Mouse (Mus musculus) forebrain, embryonic 16.5 days (tissue): Measurements from ENCODE around the gene Gm1113. TPM values are rescaled to one million over a fixed set of nuclear protein-coding genes. Genes with fewer than 3 reads are reported as not detected.

ENCODE experiments used
- ATAC-seq: fragments of 200-750 bp; cut with Nextera tagmentation; 2 replicates; pipeline ENCODE4 v1.8.0; 2017; ENCODE audit warnings: mild to moderate bottlenecking, moderate library complexity
- H3K27ac ChIP-seq: fragments of 300-500 bp; sonication (generic); 2 replicates; pipeline ENCODE4 v1.5.1; 2014; ENCODE audit warnings: low read length, control low read depth
- H3K27me3 ChIP-seq: fragments of 300-500 bp; sonication (generic); replicated peaks from 2 replicates; pipeline ENCODE4 v1.6.1; 2014; ENCODE audit warnings: low read length; ENCODE audit not compliant: control insufficient read depth, insufficient read depth
- H3K36me3 ChIP-seq: fragments of 300-500 bp; sonication (generic); 2 replicates; pipeline ENCODE4 v1.6.1; 2014; ENCODE audit not compliant: control insufficient read depth, insufficient read depth
- H3K4me1 ChIP-seq: fragments of 300-500 bp; sonication (generic); replicated peaks from 2 replicates; pipeline ENCODE4 v1.6.1; 2014; ENCODE audit warnings: low read length; ENCODE audit not compliant: control insufficient read depth, insufficient read depth
- H3K4me2 ChIP-seq: fragments of 300-500 bp; sonication (generic); 2 replicates; pipeline ENCODE4 v1.6.1; 2014; ENCODE audit warnings: mild to moderate bottlenecking, low read length, control low read depth
- H3K4me3 ChIP-seq: fragments of 300-500 bp; sonication (generic); replicated peaks from 2 replicates; pipeline ENCODE4 v1.5.1; 2014; ENCODE audit warnings: mild to moderate bottlenecking, low read length, control low read depth
- H3K9ac ChIP-seq: fragments of 300-500 bp; sonication (generic); replicated peaks from 2 replicates; pipeline ENCODE4 v1.6.1; 2014; ENCODE audit warnings: low read depth, low read length, control low read depth
- H3K9me3 ChIP-seq: fragments of 300-500 bp; sonication (generic); 2 replicates; pipeline ENCODE4 v1.6.1; 2016; ENCODE audit warnings: low read length; ENCODE audit not compliant: control insufficient read depth
- WGBS: fragments of 180-500 bp; shearing (Covaris S2); extraction: QIAGEN DNeasy Blood & Tissue Kit; methylation state at CpG from one replicate; pipeline ENCODE4 v1.1.7; 2014; 5-methylcytosine and 5-hydroxymethylcytosine counted together
- polyA plus RNA-seq: library from polyadenylated mRNA; unstranded; fragments of >200 nt; fragmentation: Nextera tagmentation; extraction: Ambion mirVana; gene quantifications from 2 replicates; pipeline ENCODE4 v1.2.1, GENCODE M21; 2015

Gm1113 gene
- polyA plus RNA-seq, 1 experiment from 2014 or later = not detected

DNA sequence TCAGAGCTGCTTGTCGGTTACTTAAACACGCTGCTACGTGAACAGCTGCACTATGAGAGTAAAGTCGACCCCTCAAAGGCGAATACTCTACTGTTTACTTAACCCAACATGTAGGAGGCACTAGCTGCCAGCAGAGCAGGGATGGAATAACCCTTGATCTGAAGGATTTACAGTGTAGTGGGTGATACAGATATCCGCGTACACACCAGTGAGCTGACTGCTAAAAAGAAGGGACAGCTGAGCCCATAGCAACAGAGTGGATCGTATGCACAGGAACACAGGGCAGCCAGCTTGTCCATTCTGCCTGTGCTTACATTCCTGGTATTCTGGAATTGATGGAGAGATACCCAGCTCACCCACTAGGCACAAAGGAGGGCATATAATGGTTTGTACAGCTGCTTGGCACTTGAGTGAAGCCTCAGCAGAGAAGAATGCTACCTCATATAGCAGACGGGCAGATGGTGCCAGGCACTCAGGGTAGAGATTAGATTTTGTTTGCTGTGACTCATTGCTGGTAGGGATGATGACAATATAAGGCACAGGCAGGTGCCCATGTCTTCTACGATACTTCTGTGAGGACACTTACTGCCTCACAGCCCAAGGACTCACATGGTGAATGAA, 43.9 kb downstream of the Gm1113 start:
- peaks cover 27% of the 10 kb centered on the region for H3K36me3 ChIP-seq
- no peak overlapping the region for H3K4me2 ChIP-seq
- H3K27me3 ChIP-seq = no peaks in the 10 kb centered on the region
- ATAC-seq = no peak
- no peaks in the 10 kb centered on the region for H3K4me1 ChIP-seq
- H3K9ac ChIP-seq = no peak overlapping the region
- H3K27ac ChIP-seq = no peak overlapping the region
- H3K4me3 ChIP-seq = no peak overlapping the region
- no peaks in the 10 kb centered on the region for H3K9me3 ChIP-seq
- WGBS = 83% methylated on average over 10 of the region's 10 CpGs

GRCm38 (mm10) chr9:35468913-35469312, 49.2 kb downstream of the Gm1113 start:
- no peaks in the 10 kb centered on the region for H3K27me3 ChIP-seq
- H3K36me3 ChIP-seq = peaks cover 10% of the 10 kb centered on the region; the same call in 1 of the 2 replicates
- ATAC-seq = no peak
- no peak overlapping the region for H3K4me3 ChIP-seq
- H3K9me3 ChIP-seq = no peaks in the 10 kb centered on the region
- H3K4me2 ChIP-seq = no peak overlapping the region
- no peaks in the 10 kb centered on the region; the same call in 1 of the 2 replicates for H3K4me1 ChIP-seq
- H3K9ac ChIP-seq = no peak overlapping the region
- no peak overlapping the region for H3K27ac ChIP-seq

GRCm38 (mm10) chr9:35467264-35467817, 50.7 kb downstream of the Gm1113 start:
- no peak overlapping the region for H3K9ac ChIP-seq
- H3K4me2 ChIP-seq = no peak overlapping the region
- H3K27me3 ChIP-seq = no peaks in the 10 kb centered on the region
- WGBS = 67% methylated on average over 8 of the region's 8 CpGs
- no peak for ATAC-seq
- H3K36me3 ChIP-seq = peaks cover 7% of the 10 kb centered on the region; the same call in 1 of the 2 replicates
- no peak overlapping the region for H3K27ac ChIP-seq
- H3K9me3 ChIP-seq = no peaks in the 10 kb centered on the region
- H3K4me3 ChIP-seq = no peak overlapping the region
- H3K4me1 ChIP-seq = no peaks in the 10 kb centered on the region; the same call in 1 of the 2 replicates

DNA sequence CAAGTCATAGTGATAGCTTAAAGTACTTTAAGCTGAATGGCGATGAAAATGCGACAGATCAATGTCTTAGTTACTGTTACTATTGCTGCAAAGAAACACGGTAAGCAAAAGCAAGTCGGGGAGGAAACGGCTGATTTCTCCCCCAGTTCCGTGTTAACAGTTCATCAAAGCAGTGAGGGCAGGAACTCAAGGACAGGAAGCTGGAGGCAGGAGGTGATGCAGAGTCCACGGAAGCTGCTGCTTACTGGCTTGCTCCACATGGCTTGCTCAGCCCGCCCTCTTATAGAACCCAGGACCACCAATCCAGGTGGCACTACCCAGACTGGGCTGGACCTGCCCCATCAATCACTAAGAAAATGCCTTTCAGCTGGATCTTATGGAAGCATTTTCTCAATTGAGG, 58.5 kb downstream of the Gm1113 start:
- no peak overlapping the region for H3K27ac ChIP-seq
- 91% methylated on average over 8 of the region's 8 CpGs for WGBS
- no peaks in the 10 kb centered on the region for H3K4me1 ChIP-seq
- H3K9me3 ChIP-seq = no peaks in the 10 kb centered on the region
- H3K4me2 ChIP-seq = no peak overlapping the region
- peaks cover 16% of the 10 kb centered on the region; the same call in 1 of the 2 replicates for H3K36me3 ChIP-seq
- no peaks in the 10 kb centered on the region for H3K27me3 ChIP-seq
- H3K4me3 ChIP-seq = no peak overlapping the region
- H3K9ac ChIP-seq = no peak overlapping the region
- no peak for ATAC-seq

Other genes with a start within 250 kb of the Gm1113 start
- gene Cdon, start 97.1 kb downstream of the Gm1113 start, polyA plus RNA-seq = 11.9 and 12.3 TPM in 2 replicates
- gene Ddx25, start 40.3 kb upstream of the Gm1113 start, polyA plus RNA-seq = 19.4 and 21.6 TPM in 2 replicates
- 15.7 and 20.6 TPM in 2 replicates for gene Pus3, start 40.3 kb upstream of the Gm1113 start, polyA plus RNA-seq
- gene Pate2, start 52.0 kb upstream of the Gm1113 start, polyA plus RNA-seq = 1.3 and 2.3 TPM in 2 replicates
- gene Hyls1, start 52.1 kb upstream of the Gm1113 start, polyA plus RNA-seq = 25.1 and 26.3 TPM in 2 replicates
- not detected in 2 replicates for gene Pate4, start 93.7 kb upstream of the Gm1113 start, polyA plus RNA-seq
- not detected in 2 replicates for gene Pate3, start 129.9 kb upstream of the Gm1113 start, polyA plus RNA-seq
- not detected in 2 replicates for gene Pate1, start 169.1 kb upstream of the Gm1113 start, polyA plus RNA-seq
- gene Gm17677, start 222.8 kb upstream of the Gm1113 start, polyA plus RNA-seq = not detected in 2 replicates